Mouse (Mus musculus): ENCODE measurements around the gene Tmem186. TPM values are rescaled to one million over a fixed set of nuclear protein-coding genes. Genes with fewer than 3 reads are reported as not detected.

Gene Tmem186
- total RNA-seq, 4 experiments from 2014 or later: 22.7 to 24.9 (median 23.8) TPM

DNA sequence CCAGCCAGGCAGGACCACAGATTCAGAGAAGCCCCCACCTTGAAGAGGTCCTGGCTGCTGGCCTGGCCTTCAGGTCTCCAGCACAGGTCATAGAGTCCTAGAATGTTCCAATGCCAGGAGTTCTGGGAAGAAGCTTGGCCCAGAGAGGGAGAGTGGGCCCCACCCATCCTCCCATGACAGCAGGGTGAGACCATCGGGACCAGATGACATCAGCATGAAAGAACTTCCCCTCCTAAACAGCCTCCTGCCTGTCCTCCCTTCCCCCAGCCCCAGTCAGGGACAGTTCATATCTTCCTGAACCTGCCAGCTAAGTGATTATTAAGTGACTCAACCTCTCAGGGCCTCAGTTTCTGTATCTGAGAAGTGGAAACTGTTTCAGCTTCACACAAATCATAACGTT is 28.9 kb upstream of the Tmem186 start:
- DNase-seq: peak; percentile 73

DNA sequence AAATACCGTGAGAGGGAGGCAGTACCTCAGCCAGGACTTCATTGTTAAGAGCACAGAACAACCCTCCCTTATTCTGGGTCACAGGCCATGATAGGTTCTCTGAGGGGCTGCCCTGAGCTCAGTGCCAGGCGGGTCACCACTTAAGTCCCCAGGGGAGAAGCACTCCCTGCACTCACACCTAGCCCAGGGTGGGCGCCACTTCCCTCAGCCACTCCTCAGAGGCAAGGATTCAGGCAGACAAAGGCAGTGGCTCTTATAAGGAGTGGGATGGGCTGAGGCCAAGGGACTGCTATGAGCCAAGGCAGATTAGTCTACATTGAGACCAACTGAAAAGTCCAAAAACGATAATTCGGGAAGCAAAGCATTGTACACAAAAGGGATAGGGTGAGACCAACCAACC is 27.9 kb upstream of the Tmem186 start:
- DNase-seq: no peak

DNA sequence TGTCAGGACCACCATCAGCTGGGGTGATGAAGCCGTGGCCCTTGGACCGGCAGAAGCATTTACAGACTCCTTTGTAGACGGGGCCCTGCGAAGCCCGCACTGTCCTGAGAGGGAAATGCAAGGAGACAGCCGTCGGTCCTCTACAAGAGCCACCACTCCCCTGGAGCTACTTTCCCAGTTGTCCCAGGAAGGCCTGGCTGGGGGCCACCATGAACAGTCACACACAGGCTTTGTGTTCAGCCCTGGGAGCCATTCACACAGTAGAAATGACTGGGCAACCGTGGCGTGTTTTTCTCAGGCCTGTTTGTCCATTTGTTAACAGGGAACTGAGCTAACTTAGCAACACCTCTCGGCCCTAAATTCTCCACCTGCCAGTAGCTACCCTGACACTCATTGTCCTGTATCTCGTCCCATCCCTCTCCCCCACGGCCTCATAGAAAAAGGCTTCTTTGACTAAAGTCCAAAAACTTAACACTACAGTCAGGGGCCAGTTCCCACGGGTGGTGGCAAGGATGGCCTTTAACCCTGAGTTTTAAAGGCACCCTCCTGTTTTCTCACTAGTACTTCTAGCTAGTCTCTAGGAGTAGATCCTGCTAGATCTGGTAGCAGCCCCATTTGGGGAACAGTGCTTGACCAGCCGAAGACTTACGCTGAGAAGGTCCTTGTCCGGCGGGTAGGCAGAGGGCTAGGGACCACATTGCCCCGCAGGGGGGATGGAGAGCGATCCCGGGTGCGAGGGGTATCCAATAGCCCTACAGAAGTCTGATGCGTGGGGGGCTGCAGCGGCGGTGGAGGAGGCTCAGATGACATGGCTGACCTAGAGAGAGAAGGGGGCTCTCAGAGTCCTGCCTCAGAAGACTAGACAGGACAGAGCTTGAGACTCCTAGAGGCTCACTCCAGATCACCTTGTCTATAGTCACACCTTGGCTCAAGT is 26.4 kb upstream of the Tmem186 start:
- DNase-seq: no peak

DNA sequence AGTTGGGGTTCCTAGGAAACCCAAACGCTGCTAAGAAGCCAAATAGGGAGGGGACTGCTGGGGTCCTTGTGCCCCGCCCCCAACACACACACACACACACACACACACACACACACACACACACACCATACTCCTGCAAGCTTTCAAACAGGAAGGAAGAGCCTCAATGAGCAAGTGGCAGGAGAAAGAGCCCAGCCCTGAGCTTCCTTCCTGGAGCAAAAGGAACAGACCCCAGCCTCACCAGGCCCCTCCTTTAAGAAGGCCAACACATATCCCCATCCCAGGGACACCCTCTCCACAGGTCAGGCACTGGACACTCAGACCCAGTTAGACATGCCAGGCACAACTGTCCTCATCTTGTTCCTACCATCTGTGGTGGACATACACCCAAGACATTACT is 25.5 kb upstream of the Tmem186 start:
- no peak for DNase-seq

DNA sequence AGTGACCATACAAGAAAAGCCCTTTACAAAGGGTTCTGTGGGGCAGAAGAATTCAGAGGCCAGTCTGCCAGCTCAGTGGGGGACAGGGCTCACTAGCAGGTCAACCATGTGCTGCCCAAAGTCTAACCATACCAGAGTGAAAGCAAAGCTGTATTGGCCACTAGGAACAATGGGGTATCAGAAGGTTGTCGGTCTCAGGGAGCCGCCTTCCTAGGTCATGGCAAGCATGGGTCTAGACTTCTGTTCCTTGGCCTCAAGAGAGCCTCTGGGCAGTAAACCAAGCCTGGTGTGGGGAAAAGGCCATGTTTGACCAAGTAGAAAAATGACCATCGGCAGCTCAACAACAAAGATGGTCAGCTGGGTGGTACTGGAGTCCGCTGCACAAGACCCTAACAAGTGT is 21.3 kb upstream of the Tmem186 start:
- no peak for DNase-seq

DNA sequence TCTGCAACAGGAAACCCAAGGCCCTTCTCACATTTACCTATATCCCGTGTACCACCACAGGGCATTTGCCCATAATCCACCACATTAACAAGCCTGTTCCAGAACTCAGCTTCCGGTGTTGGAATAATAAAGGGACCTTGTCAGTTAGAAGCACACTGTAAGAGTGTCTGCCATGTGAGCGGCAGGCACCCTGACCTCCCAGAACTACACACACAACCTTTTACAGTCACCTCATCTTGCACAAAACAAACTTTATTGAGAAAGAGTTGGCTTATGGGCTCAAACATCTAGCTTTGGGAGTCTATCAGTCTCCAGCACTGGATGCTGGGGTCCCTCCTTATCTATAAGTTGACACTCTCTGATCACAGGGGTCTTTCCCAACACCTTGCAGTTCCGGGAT is 20.8 kb upstream of the Tmem186 start:
- no peak for DNase-seq

DNA sequence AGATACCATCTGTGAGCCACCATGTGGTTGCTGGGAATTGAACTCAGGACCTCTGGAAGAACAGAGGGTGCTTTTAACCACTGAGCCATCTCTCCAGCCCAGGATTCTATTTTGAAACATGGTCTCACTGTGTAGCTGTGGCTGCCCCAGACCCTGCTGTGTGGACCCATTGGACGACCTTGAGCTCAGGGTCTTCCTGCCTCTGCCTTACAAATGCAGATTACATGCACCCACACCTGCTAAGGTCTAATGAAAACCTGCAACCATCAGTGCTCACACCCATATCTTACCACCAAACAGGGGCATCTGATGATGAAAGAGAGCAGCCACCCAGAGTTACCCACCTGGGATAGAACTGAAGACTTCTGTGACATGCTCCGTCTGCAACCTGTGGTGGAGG is 18.7 kb upstream of the Tmem186 start:
- DNase-seq: no peak

DNA sequence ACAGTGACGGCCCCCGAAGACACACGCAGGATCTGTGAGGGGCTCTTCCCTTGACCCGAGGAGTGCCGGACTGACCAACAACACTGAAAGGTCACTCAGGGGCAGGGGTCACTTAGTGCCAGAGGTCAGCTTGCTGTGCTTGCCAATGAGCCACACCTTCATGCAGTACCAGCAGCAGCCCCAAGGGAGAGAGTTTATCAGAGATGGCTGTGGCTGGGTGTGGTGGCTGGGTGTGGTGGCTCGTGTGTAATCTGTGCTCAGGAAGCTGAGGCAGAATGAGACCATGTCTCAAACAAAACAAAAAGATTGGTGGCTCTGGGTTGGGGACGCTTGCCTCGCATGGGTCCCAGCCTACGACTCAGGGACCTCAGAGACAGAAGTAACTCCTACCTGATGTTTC is 18.1 kb upstream of the Tmem186 start:
- no peak for DNase-seq

DNA sequence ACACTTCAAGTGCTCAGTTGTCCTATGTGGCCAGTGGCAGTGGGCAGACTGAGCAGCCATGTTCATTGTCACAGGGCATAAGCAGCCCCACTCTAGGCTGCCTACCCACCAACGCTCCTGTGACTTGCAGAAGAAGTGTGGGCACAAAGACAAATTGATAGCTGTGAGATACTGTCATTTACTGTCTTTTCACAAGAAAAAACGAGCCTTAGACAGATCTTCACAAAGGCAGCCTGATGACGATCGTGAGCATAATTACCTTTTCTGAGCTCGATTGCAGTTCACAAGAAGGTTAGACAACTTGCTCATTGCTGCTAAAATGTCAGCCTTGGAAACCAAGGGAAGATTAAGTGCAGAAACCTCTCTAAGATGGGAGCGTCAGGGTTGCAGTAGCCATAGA is 17.6 kb upstream of the Tmem186 start:
- no peak for DNase-seq

DNA sequence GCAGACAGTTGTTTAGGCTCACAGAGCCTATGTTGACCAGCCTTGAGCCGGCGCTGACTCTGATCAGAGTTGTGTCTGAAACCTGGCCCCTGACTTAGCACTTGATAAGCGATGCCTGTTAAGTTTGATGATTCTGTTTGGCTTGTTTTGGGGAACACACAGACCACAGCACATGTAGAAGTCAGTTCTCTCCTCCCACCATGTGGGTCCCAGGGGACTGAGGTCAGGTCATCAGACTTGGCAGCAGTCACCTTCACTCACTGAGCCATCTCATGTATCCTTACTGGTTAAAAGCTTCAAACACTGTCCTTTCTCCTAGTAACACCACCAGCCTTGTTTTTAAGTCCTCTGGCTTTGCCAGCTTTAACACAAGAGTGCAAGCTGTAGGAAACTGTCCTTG is 12.5 kb upstream of the Tmem186 start:
- DNase-seq: no peak

DNA sequence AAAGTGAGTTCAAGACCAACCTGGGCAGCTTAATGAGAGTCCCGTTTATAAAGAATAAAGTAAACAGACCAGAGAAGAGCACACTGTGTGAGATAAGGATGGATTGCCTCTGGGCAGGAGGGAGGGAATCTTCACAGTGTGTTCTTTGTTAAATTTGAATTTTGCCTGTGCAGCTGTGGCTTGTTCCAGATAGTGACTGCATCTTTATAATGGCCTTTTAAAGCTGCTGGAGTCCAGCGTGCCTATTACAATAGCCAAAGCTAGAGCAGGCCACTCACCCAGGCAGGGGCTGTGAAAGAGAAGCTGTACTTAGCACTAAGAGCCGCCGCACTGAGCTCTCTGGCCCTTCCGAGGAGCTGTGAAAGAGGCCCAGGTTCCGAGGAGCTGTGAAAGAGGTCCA is 8.0 kb upstream of the Tmem186 start:
- no peak for DNase-seq

DNA sequence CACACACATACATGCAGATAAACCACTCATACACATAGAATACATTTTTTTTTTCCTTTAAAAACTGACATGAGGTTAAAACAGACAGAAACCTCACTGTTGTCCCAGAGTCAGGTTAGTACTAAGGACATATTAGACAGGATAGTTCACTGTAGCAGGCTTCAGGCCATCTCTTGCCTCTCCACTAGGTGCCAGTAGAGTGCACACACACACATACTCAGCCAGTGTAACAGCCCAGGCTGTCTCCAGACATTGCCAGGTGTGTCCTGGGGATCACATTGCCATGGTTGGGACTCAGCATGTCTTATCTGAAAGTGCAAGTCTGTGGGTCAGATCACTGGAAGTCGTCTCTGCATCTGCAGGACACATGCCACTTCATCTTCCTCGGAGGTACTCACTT is 6.3 kb upstream of the Tmem186 start:
- no peak for DNase-seq

DNA sequence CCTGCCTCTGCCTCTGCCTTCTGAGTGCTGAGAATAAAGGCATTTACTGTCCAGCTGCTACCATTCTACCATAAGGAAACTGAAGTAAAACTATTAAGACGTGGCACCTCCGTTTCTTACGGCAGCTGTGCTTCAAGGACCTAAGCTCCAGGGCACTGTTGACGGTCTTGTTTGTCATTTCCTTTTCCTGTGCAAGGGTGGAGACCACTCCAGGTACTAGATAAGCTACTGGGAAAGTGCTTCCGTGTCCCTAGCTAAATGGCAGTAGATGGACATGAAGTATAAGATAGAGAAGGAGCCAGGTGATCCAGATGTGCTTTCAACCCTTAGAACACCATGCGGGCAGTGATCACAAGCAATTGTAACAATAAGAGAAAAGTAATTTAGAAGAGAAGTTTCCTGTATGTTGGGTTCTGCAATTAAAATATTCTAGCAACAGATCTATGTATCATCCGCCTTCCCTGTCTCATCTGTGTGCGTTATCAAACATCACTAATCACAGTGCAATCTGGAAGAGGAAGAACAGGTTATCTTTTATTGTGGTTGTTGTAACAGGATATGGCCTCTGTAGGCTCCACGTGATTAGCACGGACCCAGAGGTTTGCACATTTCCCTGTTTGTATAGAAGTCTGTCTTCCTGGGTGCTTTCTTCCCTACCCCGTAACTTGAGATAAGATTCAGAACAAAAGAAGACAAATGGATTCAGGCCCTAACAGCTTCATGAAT is 2.1 kb upstream of the Tmem186 start:
- DNase-seq: no peak

DNA sequence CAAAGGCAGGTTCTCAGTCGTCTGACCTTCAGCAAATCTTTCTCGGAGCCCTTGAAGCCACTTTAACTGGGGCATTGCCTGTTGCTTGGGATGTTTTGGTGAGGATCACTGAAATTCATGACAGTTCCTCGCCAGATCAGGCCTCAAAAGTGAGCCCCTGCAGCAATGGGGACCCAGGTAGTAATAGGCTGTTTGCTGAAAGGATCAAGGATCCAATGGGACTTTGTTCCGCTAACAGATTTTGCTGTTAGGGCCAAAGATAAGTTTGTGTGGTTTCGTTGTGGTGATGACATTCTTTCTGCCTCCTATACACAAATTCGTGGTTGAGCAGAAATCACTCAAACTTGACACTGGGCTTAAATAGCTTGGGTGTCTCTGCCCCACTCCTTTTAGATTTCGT is 619 bp upstream of the Tmem186 start:
- DNase-seq: no peak

DNA sequence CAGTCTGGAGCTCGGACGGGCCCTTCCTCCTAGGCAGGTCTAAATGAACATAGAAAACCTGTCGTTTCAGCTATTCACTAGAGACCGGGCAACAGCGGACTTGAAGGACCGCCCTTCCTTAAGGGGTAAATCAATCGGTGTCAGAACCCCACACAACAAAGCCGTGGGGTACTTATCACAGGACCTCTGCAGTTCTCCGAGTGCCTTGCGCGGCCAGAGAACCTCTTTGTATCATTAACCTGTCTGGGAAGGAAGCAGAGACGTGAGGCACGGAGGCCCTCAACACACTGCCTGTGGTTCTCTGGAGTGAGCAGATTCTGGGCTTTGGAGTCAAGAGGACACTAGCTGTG is 670 bp downstream of the Tmem186 start:
- DNase-seq: no peak

DNA sequence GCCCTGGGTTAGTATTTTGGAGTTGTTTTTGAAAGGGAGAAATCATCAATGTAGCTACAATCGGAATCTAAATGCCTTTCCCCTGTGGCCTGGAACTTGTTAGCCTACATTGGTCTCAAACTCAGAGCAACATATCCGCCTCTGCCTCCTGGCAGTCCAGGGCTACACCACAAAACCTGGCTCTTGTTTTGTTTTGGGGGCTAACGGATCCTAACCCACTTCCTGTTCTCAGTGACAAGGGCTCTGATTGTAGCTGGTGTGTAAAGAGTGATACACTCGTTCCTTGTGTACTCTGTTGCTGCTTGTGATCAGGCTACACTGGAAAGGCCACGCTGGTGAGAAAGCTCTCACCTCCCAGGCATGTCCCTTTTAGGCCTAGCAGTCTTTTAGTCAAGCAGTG is 6.1 kb downstream of the Tmem186 start:
- DNase-seq: no peak

DNA sequence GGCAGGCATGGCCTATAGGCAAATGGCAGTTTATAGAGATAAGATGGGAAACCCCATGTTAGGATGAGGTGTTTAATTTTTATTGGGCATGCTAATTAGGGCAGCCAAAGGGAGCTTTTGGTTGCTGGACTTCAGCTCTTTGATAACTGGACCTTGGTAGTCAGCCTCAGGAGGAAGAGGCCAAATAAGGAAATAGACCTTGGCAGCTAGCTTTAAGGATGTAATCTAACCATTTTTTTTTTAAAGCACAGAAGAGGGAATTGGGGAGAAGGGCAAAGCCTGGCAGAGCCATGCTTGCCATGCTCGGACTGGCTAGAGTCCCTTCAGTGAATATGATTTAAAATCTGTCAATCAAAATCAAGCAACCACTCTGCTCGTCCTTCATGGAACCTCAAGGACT is 7.1 kb downstream of the Tmem186 start:
- no peak for DNase-seq

DNA sequence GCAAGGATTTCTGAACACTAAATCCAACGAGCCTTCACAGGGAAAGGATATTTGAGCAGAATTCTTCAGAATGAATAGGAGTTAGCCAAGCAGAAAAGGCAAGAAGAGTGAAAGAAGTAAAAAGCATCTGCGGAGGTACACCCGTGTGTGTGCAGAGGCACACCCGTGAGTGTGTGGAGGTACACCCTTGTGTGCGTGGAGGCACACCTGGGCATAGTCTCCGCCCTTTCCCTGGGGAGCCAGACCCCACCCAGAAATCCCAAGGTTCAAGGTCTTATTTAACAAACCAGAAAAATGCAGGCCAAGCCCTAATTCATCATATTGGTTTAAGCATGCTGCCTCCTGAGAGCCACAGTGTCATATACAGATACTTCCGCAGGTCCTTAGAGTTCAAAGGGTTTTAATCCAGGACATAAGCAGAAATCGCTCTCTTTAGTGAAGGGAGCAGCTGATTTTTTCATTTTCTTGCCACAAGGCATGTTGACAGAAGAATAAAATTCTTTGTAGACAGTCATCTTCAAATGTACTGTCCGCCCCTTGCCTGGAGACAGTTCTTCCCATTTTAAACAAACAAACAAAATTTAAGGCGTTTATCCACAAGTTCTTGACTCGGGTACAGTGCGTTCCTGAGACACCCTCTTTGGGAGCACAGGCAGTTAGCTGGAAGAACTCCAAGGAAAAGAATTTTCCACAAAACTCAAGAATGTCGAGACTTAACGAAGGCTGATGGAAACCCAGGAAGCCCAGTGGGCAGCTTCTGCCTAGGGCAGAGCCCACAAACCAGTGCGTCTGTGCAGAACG is 17.0 kb downstream of the Tmem186 start:
- DNase-seq: no peak

DNA sequence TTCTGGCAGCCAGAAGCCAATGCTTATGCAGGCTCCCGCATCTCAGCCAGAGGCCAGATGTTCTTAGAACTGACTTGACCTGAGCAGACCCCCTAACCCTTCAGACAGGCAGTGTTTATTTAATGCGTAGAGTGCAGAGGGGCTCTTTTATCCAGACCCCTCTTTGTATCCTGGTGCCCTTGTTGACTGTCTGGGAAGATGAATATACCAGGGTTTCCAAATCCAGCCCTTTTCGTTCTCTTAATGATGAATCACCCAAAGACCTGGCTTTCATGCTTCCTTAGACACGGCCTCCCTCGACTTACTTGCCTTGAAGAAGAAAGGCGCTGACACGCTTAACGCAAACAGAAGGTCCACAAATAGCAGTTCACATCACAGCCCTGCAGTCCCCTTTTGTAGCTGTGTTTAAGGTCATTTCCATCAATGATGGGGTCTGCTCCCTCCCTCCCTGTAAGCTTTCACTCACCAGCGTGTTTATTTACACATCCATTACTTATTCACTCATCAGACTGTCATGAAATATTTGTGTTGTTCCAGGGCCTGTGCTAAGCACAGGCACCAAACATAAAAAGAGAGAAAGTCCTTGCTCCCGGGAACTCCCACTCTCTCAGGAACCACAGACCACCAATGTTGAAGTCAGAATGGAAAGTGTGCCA is 17.7 kb downstream of the Tmem186 start:
- DNase-seq: no peak

DNA sequence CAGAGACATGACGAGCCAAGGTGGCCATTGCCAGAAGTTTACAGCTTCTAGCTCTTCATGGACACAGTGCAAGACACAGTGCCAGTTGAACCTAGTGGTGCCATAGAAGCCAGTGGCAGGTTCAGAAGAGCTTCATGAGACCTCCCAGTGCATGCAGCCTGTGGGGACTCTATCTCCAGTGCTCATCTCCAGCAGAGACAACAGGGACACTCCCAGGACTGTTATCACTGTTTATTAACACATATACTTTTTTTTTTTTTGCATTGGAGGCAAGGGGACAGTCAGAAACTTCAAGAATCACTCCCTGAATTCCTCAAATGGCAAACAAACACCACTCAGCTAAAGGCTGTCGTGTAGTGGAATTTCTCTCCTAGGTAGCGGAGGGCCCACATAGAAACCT is 24.1 kb downstream of the Tmem186 start:
- no peak for DNase-seq

DNA sequence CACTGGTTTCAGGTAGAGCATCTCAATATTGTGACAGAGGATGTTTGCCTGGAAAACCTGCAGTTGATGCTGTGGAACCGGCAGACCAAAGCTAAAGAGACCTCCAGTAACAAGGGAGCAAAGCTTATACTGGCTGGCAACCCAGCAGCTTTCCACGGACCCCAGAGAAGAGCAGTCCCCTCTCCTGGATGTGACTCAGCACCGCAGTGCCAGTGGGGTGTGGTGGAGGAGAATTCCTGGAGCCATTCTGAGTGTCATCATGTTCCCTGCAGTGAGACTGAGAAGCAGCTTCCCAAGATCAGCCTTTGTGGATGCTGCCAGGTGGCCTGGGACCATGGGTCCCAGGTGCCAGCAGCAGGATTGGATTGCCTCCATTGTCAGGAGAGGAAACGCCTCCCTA is 24.5 kb downstream of the Tmem186 start:
- DNase-seq: no peak

DNA sequence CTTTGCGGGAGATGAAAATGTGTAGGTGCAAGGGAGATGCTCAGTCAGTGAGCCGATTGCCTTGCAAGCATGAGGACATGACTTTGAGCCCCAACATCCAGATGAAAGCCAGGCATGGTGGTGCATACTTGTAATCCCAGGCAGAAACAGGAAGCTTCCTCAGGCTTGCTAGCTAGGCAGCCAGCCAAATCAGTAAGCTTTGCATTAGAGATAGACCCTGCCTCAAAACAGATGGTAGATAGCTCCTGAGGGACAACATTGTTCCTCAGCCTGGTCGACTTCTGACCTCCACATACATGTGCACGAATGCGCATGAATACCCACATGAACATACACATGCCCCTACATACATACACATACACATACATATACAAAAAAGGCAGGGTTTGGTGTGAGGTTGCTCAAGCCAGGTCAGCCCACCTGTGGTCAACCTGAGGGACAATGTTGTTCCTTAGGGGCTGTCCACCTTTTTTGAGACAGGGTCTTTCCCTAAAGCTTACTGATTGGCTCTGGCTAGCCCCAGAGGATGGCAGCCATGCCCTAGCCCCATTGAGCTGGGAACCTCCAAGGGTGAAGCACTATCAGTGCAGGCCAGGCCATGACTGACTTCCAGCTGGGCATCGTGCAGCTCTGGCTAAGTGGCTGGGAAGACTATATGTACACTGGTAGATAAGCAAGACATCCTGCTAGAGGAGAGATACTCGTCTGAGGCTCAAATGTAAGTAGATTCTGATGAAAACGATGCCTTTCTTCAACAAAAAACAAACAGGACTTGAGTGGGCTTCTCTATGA is 25.1 kb downstream of the Tmem186 start:
- DNase-seq: no peak
